Mouse (Mus musculus): ENCODE data around the gene 2310011J03Rik.

DNA sequence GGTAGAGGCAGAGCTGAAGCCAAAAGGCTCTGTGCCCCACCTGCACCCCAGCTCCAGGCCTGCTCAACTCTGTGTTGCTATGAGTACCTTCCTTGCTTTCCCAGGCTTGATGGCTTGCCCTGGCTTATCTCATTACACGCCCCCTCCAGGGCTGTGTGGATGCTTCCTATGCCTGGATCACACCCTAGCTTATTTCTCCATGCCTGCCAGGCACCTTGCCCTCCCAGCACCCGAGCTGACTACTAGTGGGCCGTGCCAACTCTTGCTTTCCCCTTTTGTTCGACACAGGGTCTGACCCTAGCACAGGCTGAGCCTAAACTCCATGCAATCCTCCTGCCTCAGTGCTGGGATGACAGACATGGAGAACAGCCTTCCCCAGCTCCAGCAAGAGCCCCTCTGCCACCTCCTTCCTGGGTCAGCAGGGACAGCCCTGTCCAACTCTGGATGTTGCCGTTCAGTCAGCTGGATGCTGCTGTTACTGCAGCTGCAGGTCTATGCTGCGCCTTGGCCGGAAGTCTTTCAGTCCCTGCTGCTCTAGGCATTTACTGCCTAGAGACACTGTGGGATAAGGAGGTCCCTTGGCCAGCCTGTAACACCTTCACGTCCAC lies 22.7 kb downstream of the 2310011J03Rik start:
- TF ChIP-seq POLR2A (IDR thresholded peaks at IDR 0.05; ENCODE audit: insufficient read depth, low read depth, low read length) (no peak), EP300 (IDR thresholded peaks at IDR 0.05; ENCODE audit: insufficient read depth, low read depth, low read length) (no peak), CTCF (IDR thresholded peaks at IDR 0.05) (no peak)
